Comparison of ENCODE assay signal across 11 mouse cellular contexts in genomic region chr2:32064913-32065312, GRCm38 (mm10). TPM values are rescaled to one million over a fixed set of nuclear protein-coding genes. Genes with fewer than 3 reads are reported as not detected.
A peak's percentile ranks its signal among the peaks of the same experiment; 100 is the strongest.
DNase-seq lines count a peak whose midpoint lies in the region; ATAC-seq and TF ChIP-seq lines count a peak whose summit lies in the region.
"Had no signal": no experiment of that assay in that cellular context is flagged by ENCODE, and none has a peak within 500 bp of the region (broad histone marks: within the 10 kb centered on the region; RNA-seq: fewer than 3 reads in every experiment).

No protein-coding gene starts in this region.

- DNase-seq in liver, embryonic 11.5 days (ENCODE audit: low spot score): no peak
- DNase-seq in gastrocnemius, adult 2 months: peak; percentile 81
- DNase-seq in skeletal muscle tissue, adult 2 months (ENCODE audit: low read depth, low spot score): peak; percentile 70
- no peak for DNase-seq in urinary bladder, postnatal 4 days (ENCODE audit: low spot score in 2 of 2)
- no peak for DNase-seq in kidney, postnatal 10 days
- DNase-seq: cerebellum, adult 9-10 months; kidney, postnatal 25 days; right cerebral cortex, adult 18-20 months had no signal

- no peaks in the 10 kb centered on the region for H3K27me3 ChIP-seq in liver, embryonic 12.5 days (replicated peaks)
- no peaks in the 10 kb centered on the region for H3K27me3 ChIP-seq in liver, embryonic 11.5 days (replicated peaks; ENCODE audit: control insufficient read depth, insufficient read depth, low read length)
- no peaks in the 10 kb centered on the region for H3K27me3 ChIP-seq in heart, embryonic 16.5 days (ENCODE audit: control insufficient read depth, insufficient read depth, low read length)

- intact Hi-C loops in gastrocnemius, adult 2 months (cut with DNase I): no loop called here

- 65% methylated on average over 13 of the region's 13 CpGs for WGBS in liver, embryonic 12.5 days (ENCODE audit: insufficient replicate concordance)
- 64% methylated on average over 13 of the region's 13 CpGs for WGBS in liver, embryonic 11.5 days
- 28% methylated on average over 13 of the region's 13 CpGs for WGBS in heart, embryonic 16.5 days

- H3K4me2 ChIP-seq in liver, embryonic 12.5 days: no peak overlapping the region
- H3K4me2 ChIP-seq in liver, embryonic 11.5 days: no peak overlapping the region
- H3K4me2 ChIP-seq in heart, embryonic 16.5 days (ENCODE audit: low read depth, low read length): peak overlapping the region; percentile 50
- H3K4me2 ChIP-seq: midbrain, embryonic 12.5 days had no signal

- no peak for ATAC-seq in liver, embryonic 12.5 days
- ATAC-seq in liver, embryonic 11.5 days (replicated peaks; ENCODE audit: low FRiP score): no peak
- no peak; the same call in none of the 2 replicates for ATAC-seq in heart, embryonic 16.5 days (replicated peaks; ENCODE audit: extremely low read depth, insufficient read depth, low FRiP score)

- H3K27ac ChIP-seq in liver, embryonic 12.5 days: 0 out of 2 replicates have a peak overlapping the region, but pooled peaks have one; percentile 9
- H3K27ac ChIP-seq in liver, embryonic 11.5 days (ENCODE audit: low read depth, low read length): no peak overlapping the region
- H3K27ac ChIP-seq in gastrocnemius, adult 2 months: peak overlapping the region; percentile 81
- peak overlapping the region; percentile 95 for H3K27ac ChIP-seq in heart, embryonic 16.5 days (ENCODE audit: low read length)
- H3K27ac ChIP-seq: midbrain, embryonic 12.5 days had no signal

- no peak overlapping the region for H3K9ac ChIP-seq in liver, embryonic 12.5 days
- H3K9ac ChIP-seq in liver, embryonic 11.5 days (ENCODE audit: low read depth, low read length): no peak overlapping the region
- H3K9ac ChIP-seq in heart, embryonic 16.5 days (ENCODE audit: low read length): peak overlapping the region; percentile 69
- H3K9ac ChIP-seq: midbrain, embryonic 12.5 days had no signal

- no peak for TF ChIP-seq CTCF in gastrocnemius, adult 2 months (IDR thresholded peaks at IDR 0.05)

- H3K9me3 ChIP-seq in liver, embryonic 12.5 days (replicated peaks): no peaks in the 10 kb centered on the region
- no peaks in the 10 kb centered on the region for H3K9me3 ChIP-seq in liver, embryonic 11.5 days (ENCODE audit: control insufficient read depth, low read length)
- no peaks in the 10 kb centered on the region for H3K9me3 ChIP-seq in heart, embryonic 16.5 days (replicated peaks; ENCODE audit: control insufficient read depth, low read length)
- H3K9me3 ChIP-seq: midbrain, embryonic 12.5 days had no signal

- H3K36me3 ChIP-seq in liver, embryonic 12.5 days: peaks cover 62% of the 10 kb centered on the region
- H3K36me3 ChIP-seq in liver, embryonic 11.5 days (ENCODE audit: control insufficient read depth, insufficient read depth, low read length): peaks cover 19% of the 10 kb centered on the region; the same call in 1 of the 2 replicates
- peaks cover 12% of the 10 kb centered on the region for H3K36me3 ChIP-seq in heart, embryonic 16.5 days (ENCODE audit: control insufficient read depth, insufficient read depth)
- H3K36me3 ChIP-seq: midbrain, embryonic 12.5 days had no signal

- peaks cover 74% of the 10 kb centered on the region for H3K4me1 ChIP-seq in liver, embryonic 12.5 days
- H3K4me1 ChIP-seq in liver, embryonic 11.5 days (replicated peaks; ENCODE audit: control insufficient read depth, insufficient read depth, low read length): peaks cover 53% of the 10 kb centered on the region
- H3K4me1 ChIP-seq in heart, embryonic 16.5 days (ENCODE audit: control insufficient read depth, insufficient read depth, low read length): peaks cover 74% of the 10 kb centered on the region

- no peak overlapping the region for H3K4me3 ChIP-seq in liver, embryonic 12.5 days
- no peak overlapping the region for H3K4me3 ChIP-seq in liver, embryonic 11.5 days (ENCODE audit: low read depth, low read length)
- no peak overlapping the region for H3K4me3 ChIP-seq in gastrocnemius, adult 2 months
- H3K4me3 ChIP-seq in heart, embryonic 16.5 days (ENCODE audit: low read length): peak overlapping the region; percentile 14; the same call in 1 of the 2 replicates
- H3K4me3 ChIP-seq: midbrain, embryonic 12.5 days had no signal

RNA-seq across cellular contexts. Expression of gene Fam78a, which starts 19.7 kb away (rescaled TPM):
- polyA plus RNA-seq in liver, embryonic 12.5 days (2016; fragmentation: Nextera tagmentation; extraction: Ambion mirVana): 22.4 and 22.6 TPM in 2 replicates
- polyA plus RNA-seq in liver, embryonic 11.5 days (2014; fragmentation: Nextera tagmentation; extraction: Ambion mirVana): 19.2 and 19.8 TPM in 2 replicates
- total RNA-seq in gastrocnemius, adult 2 months (2021): 10 to 100 TPM in 1 of 2 experiments, 1 to 10 TPM in 1; 9.9 to 12.0 TPM
- polyA plus RNA-seq in heart, embryonic 16.5 days (2015; fragmentation: Nextera tagmentation; extraction: Ambion mirVana): 27.6 and 30.1 TPM in 2 replicates

RNA-seq across cellular contexts. Expression of gene Plpp7, which starts 30.4 kb away (rescaled TPM):
- polyA plus RNA-seq in liver, embryonic 12.5 days (2016; fragmentation: Nextera tagmentation; extraction: Ambion mirVana): 3.0 and 3.4 TPM in 2 replicates
- polyA plus RNA-seq in liver, embryonic 11.5 days (2014; fragmentation: Nextera tagmentation; extraction: Ambion mirVana): 5.3 TPM in 2 replicates
- total RNA-seq in gastrocnemius, adult 2 months (2021): 100 to 1,000 TPM; 109 to 120 TPM
- 19.7 and 21.4 TPM in 2 replicates for polyA plus RNA-seq in heart, embryonic 16.5 days (2015; fragmentation: Nextera tagmentation; extraction: Ambion mirVana)

Comparison
In these comparisons a context has a peak if more than half of its experiments do, and no peak if none do; other contexts are left out.
1. DNase-seq: peak in gastrocnemius, adult 2 months (single experiment) and skeletal muscle tissue, adult 2 months (single experiment); none in liver, embryonic 11.5 days (single experiment), urinary bladder, postnatal 4 days (0 of 2) and kidney, postnatal 10 days (single experiment).